Mouse (Mus musculus) mesoderm, embryonic 11.5 days (tissue): ENCODE data around the gene 6030458C11Rik.

Experiments
- DNase-seq: peaks from one replicate; pipeline ENCODE4 v3.0.0-alpha.2; 2012; ENCODE audit warnings: low read depth, low spot score

The 6030458C11Rik gene

DNA sequence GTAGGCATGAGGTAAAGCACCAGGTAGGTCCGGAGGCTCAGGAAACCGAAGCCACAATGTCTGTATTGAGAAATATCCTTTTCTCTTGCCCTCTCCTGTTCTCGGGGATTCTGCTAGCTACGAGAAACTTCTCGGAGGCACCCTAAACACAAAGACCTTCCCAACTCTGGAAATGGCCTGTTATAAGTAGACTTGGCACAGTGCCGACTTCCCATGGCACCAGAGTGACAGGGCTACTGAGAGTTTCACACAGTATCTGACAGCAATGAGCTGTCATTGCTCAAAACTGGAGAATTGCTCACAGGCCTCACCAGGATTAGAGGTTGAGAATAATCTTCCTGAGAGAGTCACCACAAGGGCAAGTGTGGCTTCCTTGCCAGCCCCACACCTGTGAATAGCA is 63.7 kb downstream of the 6030458C11Rik start:
- no peak for DNase-seq

DNA sequence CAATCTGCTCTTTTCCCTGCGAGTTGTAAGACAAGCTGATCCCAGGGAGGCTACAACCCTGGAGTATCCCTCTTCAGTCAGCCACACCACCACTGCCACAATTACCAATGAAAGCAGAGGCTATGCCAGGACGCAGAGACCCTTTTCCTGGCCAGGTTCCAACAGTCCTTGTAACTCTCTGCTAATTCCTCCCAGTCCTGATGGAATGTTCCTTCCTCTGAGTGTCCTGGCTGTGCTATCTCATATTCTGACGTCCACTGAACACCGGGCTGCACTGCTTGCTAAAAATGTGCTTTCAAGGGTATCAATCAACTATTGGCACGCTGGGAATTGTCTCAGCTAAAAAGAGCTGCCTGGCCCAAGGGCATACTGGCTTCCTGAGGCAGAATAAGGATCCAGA is 66.0 kb downstream of the 6030458C11Rik start:
- no peak for DNase-seq
